Comparison of ENCODE assay signal across 8 mouse cellular contexts in the genomic region with DNA sequence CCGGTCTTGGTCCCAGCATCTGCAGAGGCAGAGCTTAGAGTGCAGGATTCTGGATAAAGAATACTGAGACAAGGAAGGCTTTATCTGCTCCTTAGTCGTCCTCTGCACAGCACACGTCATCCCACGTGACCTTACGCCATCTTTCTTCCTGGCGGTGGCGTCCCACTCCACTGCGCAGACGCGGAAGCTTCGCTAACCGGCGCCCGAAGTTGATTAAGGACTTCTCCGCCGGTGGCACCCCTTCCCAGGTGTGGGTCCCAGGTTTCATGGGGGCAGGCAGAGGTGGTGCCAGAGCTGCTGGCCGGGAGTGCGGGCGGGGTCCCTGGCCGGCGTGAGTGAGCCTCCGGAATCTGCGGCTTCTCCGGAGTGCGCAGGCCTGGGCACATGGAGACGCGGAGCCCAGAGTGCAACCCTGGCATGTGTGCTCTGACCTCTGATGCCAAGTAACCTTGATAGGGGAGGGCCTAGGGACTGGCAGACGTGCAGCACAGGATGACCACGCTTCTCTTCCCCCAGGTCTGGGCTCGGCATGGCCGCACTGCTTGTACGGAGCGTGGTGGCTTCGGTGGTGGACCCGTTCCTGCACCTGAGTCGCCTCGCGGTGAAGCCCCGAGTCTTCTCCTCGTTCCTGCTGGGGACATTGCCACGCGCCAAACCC. TPM values are rescaled to one million over a fixed set of nuclear protein-coding genes. Genes with fewer than 3 reads are reported as not detected.
DNase-seq lines count a peak whose midpoint lies in the region; ATAC-seq lines count a peak whose summit lies in the region.

No protein-coding gene starts in this region.

- H3K9me3 ChIP-seq in hindbrain, embryonic 15.5 days: no peaks in the 10 kb centered on the region

- ATAC-seq in hindbrain, embryonic 15.5 days (ENCODE audit: low FRiP score, low read depth): peak; percentile 92

- H3K79me2 ChIP-seq in macrophage (ENCODE audit: inconsistent target): peaks cover 27% of the 10 kb centered on the region; the same call in 1 of the 2 replicates

- peak; percentile 91 for DNase-seq in R1 (ENCODE audit: low read depth, low spot score)
- DNase-seq in cerebellum, postnatal 25 days: peak; percentile 90 to 93
- DNase-seq in frontal cortex, postnatal 36 days (ENCODE audit: low spot score in 2 of 2): peak; percentile 86 to 91
- peak; percentile 89 to 90 for DNase-seq in left cerebral cortex, adult 18-20 months (ENCODE audit: low spot score in 2 of 2)
- peak; percentile 90 for DNase-seq in right cerebral cortex, adult 18-20 months
- peak; percentile 64 for DNase-seq in urinary bladder, postnatal 10 days (ENCODE audit: low spot score)

- H3K27ac ChIP-seq in hindbrain, embryonic 15.5 days (replicated peaks): peak overlapping the region; percentile 83
- peak overlapping the region; percentile 40 for H3K27ac ChIP-seq in macrophage

- peak overlapping the region; percentile 69 for H3K9ac ChIP-seq in hindbrain, embryonic 15.5 days

- H3K4me1 ChIP-seq in hindbrain, embryonic 15.5 days (replicated peaks): peaks cover 37% of the 10 kb centered on the region

- no peaks in the 10 kb centered on the region for H3K27me3 ChIP-seq in hindbrain, embryonic 15.5 days

- 0% methylated on average over 42 of the region's 42 CpGs for WGBS in hindbrain, embryonic 15.5 days
- 0% methylated on average over 42 of the region's 42 CpGs for WGBS in macrophage (ENCODE audit: missing documents)

- H3K4me3 ChIP-seq in hindbrain, embryonic 15.5 days: peak overlapping the region; percentile 58
- H3K4me3 ChIP-seq in macrophage (ENCODE audit: inconsistent target): peak overlapping the region; percentile 62

- no peaks in the 10 kb centered on the region for H3K36me3 ChIP-seq in hindbrain, embryonic 15.5 days
- no peaks in the 10 kb centered on the region for H3K36me3 ChIP-seq in macrophage (ENCODE audit: inconsistent target)

- H3K4me2 ChIP-seq in hindbrain, embryonic 15.5 days: peak overlapping the region; percentile 94

RNA-seq across cellular contexts. Expression of a gene that starts 2.6 kb away (rescaled TPM):
- 437 and 439 TPM in 2 replicates for polyA plus RNA-seq in hindbrain, embryonic 15.5 days (2015; fragmentation: Nextera tagmentation; extraction: Ambion mirVana)
- 100 to 1,000 TPM; 189 TPM for total RNA-seq in left cerebral cortex, adult 18-20 months (2021)
- total RNA-seq in macrophage (2018; cell fraction: chromatin; rRNA removed): 10 to 100 TPM in 5 of 26 experiments, 1 to 10 TPM in 18, not detected in 3; 1.7 to 19.7 (median 6.2) TPM
- total RNA-seq in macrophage (2018; cell fraction: cytosol; rRNA removed): 100 to 1,000 TPM in 15 of 26 experiments, 10 to 100 TPM in 11; 72.3 to 127 (median 103) TPM
- 10 to 100 TPM in 21 of 26 experiments, 1 to 10 TPM in 5; 5.8 to 35.2 (median 21.3) TPM for total RNA-seq in macrophage (2018; cell fraction: nucleus; rRNA removed)
- 92.8 to 153 TPM (median 130 TPM) in 3 replicates for polyA plus RNA-seq in macrophage (2018)

RNA-seq across cellular contexts. Expression of a gene that starts 2.7 kb away (rescaled TPM):
- 81.1 and 88.8 TPM in 2 replicates for polyA plus RNA-seq in hindbrain, embryonic 15.5 days (2015; fragmentation: Nextera tagmentation; extraction: Ambion mirVana)
- 10 to 100 TPM; 32.9 to 40.3 TPM for total RNA-seq in left cerebral cortex, adult 18-20 months (2021)
- 10 to 100 TPM in 4 of 26 experiments, 1 to 10 TPM in 22; 1.2 to 14.8 (median 5.7) TPM for total RNA-seq in macrophage (2018; cell fraction: chromatin; rRNA removed)
- 10 to 100 TPM; 32.9 to 63.0 (median 41.8) TPM for total RNA-seq in macrophage (2018; cell fraction: cytosol; rRNA removed)
- 10 to 100 TPM in 20 of 26 experiments, 1 to 10 TPM in 6; 4.6 to 30.7 (median 12.7) TPM for total RNA-seq in macrophage (2018; cell fraction: nucleus; rRNA removed)
- polyA plus RNA-seq in macrophage (2018): 29.1 to 68.4 TPM (median 57.7 TPM) in 3 replicates

Comparison
In these comparisons a context has a peak if more than half of its experiments do, and no peak if none do; other contexts are left out.
1. Peak in every context shown above with its lines: DNase-seq, ATAC-seq, H3K4me3 ChIP-seq and H3K27ac ChIP-seq.